In the genomic region with DNA sequence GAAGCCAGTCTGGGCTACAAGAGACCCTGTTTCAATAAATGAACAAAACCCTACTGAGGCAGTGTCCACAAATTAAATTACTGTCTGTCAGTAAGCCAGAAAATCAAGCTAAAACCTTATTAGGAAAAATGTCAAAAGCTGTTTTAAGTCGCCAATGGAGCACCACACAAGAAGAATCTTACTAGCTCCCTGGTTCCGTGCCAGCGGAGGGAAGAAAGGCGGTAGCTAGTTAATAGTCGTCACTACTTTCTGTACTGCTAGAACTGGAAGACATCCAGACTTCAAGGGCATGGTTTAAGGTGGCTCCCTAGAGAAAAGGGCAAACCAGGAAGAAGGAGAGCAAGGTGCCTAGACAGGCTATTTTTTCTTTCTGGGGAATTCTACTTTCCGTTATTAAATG, we compare ENCODE assay signal across 11 mouse cellular contexts. TPM values are rescaled to one million over a fixed set of nuclear protein-coding genes. Genes with fewer than 3 reads are reported as not detected.
DNase-seq lines count a peak whose midpoint lies in the region; ATAC-seq and TF ChIP-seq lines count a peak whose summit lies in the region.
"Had no signal": no experiment of that assay in that cellular context is flagged by ENCODE, and none has a peak within 500 bp of the region (broad histone marks: within the 10 kb centered on the region; RNA-seq: fewer than 3 reads in every experiment).

No protein-coding gene starts in this region.

- H3K4me1 ChIP-seq in forebrain, postnatal 0 days (ENCODE audit: insufficient read depth), result peaks cover 5% of the 10 kb centered on the region; the same call in 1 of the 2 replicates
- peaks cover 11% of the 10 kb centered on the region for H3K4me1 ChIP-seq in forebrain, embryonic 10.5 days
- H3K4me1 ChIP-seq in small intestine, adult 2 months (ENCODE audit: control insufficient read depth, insufficient read depth, insufficient read length, low read length), result peaks cover 4% of the 10 kb centered on the region; the same call in 1 of the 2 replicates

- WGBS in forebrain, postnatal 0 days, result 37% methylated on average over 6 of the region's 6 CpGs
- 85% methylated on average over 6 of the region's 6 CpGs for WGBS in forebrain, embryonic 10.5 days
- WGBS in small intestine, adult 2 months, result 14% methylated on average over 6 of the region's 6 CpGs

- peak; percentile 24 for DNase-seq in forebrain, postnatal 0 days
- no peak for DNase-seq in forebrain, embryonic 10.5 days (ENCODE audit: extremely low spot score, low spot score)
- DNase-seq in right cerebral cortex, postnatal 10 days (ENCODE audit: low spot score in 2 of 2), result peak; percentile 70 to 71
- no peak for DNase-seq in right cerebral cortex, postnatal 14 days
- peak; percentile 89 for DNase-seq in kidney, postnatal 14 days
- no peak for DNase-seq in spleen, postnatal 10 days (ENCODE audit: low spot score in 2 of 2)
- DNase-seq: layer of hippocampus, adult 9-11 months had no signal

- no peak overlapping the region for H3K4me2 ChIP-seq in forebrain, postnatal 0 days (ENCODE audit: low read depth)
- H3K4me2 ChIP-seq: embryonic facial prominence, embryonic 12.5 days; liver, embryonic 12.5 days had no signal

- TF ChIP-seq CTCF in forebrain, postnatal 0 days (IDR thresholded peaks at IDR 0.05; ENCODE audit: low read depth), result no peak
- TF ChIP-seq CTCF in small intestine, adult 2 months (IDR thresholded peaks at IDR 0.05; ENCODE audit: extremely low read depth, insufficient read length, insufficient replicate concordance, low read depth, low read length), result no peak

- TF ChIP-seq POLR2A in small intestine, adult 2 months (IDR thresholded peaks at IDR 0.05; ENCODE audit: low read depth, low read length), result no peak

- H3K9me3 ChIP-seq in forebrain, postnatal 0 days (ENCODE audit: low read length), result no peaks in the 10 kb centered on the region
- no peaks in the 10 kb centered on the region for H3K9me3 ChIP-seq in forebrain, embryonic 10.5 days
- H3K9me3 ChIP-seq: embryonic facial prominence, embryonic 12.5 days; liver, embryonic 12.5 days had no signal

- no peak overlapping the region for H3K9ac ChIP-seq in forebrain, postnatal 0 days
- H3K9ac ChIP-seq: embryonic facial prominence, embryonic 12.5 days; liver, embryonic 12.5 days had no signal

- H3K27me3 ChIP-seq in forebrain, postnatal 0 days (ENCODE audit: insufficient read depth, low read length), result no peaks in the 10 kb centered on the region
- H3K27me3 ChIP-seq in forebrain, embryonic 10.5 days (ENCODE audit: poor library complexity, severe bottlenecking), result peaks cover 18% of the 10 kb centered on the region; the same call in 1 of the 2 replicates
- H3K27me3 ChIP-seq in small intestine, adult 2 months (ENCODE audit: control insufficient read depth, insufficient read depth, low read length), result no peaks in the 10 kb centered on the region
- H3K27me3 ChIP-seq: embryonic facial prominence, embryonic 12.5 days had no signal

- ATAC-seq in forebrain, postnatal 0 days, result no peak
- no peak for ATAC-seq in cerebellum, adult (ENCODE audit: insufficient number of reproducible peaks, low FRiP score, low TSS enrichment)
- ATAC-seq: liver, embryonic 12.5 days had no signal

- H3K4me3 ChIP-seq in forebrain, postnatal 0 days (ENCODE audit: low read depth, low read length), result no peak overlapping the region
- H3K4me3 ChIP-seq in forebrain, embryonic 10.5 days, result no peak overlapping the region
- H3K4me3 ChIP-seq in small intestine, adult 2 months (ENCODE audit: low read depth, low read length), result no peak overlapping the region
- H3K4me3 ChIP-seq: embryonic facial prominence, embryonic 12.5 days; liver, embryonic 12.5 days had no signal

- no peaks in the 10 kb centered on the region for H3K36me3 ChIP-seq in forebrain, postnatal 0 days (ENCODE audit: insufficient read depth)
- H3K36me3 ChIP-seq in forebrain, embryonic 10.5 days (replicated peaks), result no peaks in the 10 kb centered on the region
- H3K36me3 ChIP-seq in small intestine, adult 2 months (ENCODE audit: control insufficient read depth, insufficient read depth, low read length), result no peaks in the 10 kb centered on the region
- H3K36me3 ChIP-seq: embryonic facial prominence, embryonic 12.5 days; liver, embryonic 12.5 days had no signal

- H3K27ac ChIP-seq in forebrain, postnatal 0 days (ENCODE audit: low read depth, low read length), result no peak overlapping the region
- H3K27ac ChIP-seq in forebrain, embryonic 10.5 days, result no peak overlapping the region
- H3K27ac ChIP-seq in small intestine, adult 2 months (ENCODE audit: insufficient read depth, low read depth, low read length), result peak overlapping the region; percentile 39
- H3K27ac ChIP-seq: embryonic facial prominence, embryonic 12.5 days; liver, embryonic 12.5 days had no signal

RNA-seq across cellular contexts. Expression of gene Fnbp1l, which starts 5.1 kb away (rescaled TPM):
- total RNA-seq in forebrain, postnatal 0 days (2014; rRNA removed), result 161 and 203 TPM in 2 replicates
- polyA plus RNA-seq in forebrain, postnatal 0 days (2015; fragmentation: Nextera tagmentation; extraction: Ambion mirVana), result 163 and 220 TPM in 2 replicates
- 56.5 and 58.7 TPM in 2 replicates for polyA plus RNA-seq in forebrain, embryonic 10.5 days (2016; fragmentation: Nextera tagmentation; extraction: Ambion mirVana)
- polyA plus RNA-seq in small intestine, adult 2 months (2012; rRNA removed), result 3.1 and 9.0 TPM in 2 replicates

Comparison
In these comparisons a context has a peak if more than half of its experiments do, and no peak if none do; other contexts are left out.
1. DNase-seq: peak in forebrain, postnatal 0 days (single experiment), right cerebral cortex, postnatal 10 days (2 of 2) and kidney, postnatal 14 days (single experiment); none in forebrain, embryonic 10.5 days (single experiment), right cerebral cortex, postnatal 14 days (single experiment) and spleen, postnatal 10 days (0 of 2).